Mouse (Mus musculus) cerebellum, adult 18-20 months (tissue): Measurements from ENCODE around the gene B4galt3.

Experiments
- DNase-seq, 2 experiments: peaks; one replicate each; pipeline ENCODE4 v3.0.0; 2021

B4galt3 gene

DNA sequence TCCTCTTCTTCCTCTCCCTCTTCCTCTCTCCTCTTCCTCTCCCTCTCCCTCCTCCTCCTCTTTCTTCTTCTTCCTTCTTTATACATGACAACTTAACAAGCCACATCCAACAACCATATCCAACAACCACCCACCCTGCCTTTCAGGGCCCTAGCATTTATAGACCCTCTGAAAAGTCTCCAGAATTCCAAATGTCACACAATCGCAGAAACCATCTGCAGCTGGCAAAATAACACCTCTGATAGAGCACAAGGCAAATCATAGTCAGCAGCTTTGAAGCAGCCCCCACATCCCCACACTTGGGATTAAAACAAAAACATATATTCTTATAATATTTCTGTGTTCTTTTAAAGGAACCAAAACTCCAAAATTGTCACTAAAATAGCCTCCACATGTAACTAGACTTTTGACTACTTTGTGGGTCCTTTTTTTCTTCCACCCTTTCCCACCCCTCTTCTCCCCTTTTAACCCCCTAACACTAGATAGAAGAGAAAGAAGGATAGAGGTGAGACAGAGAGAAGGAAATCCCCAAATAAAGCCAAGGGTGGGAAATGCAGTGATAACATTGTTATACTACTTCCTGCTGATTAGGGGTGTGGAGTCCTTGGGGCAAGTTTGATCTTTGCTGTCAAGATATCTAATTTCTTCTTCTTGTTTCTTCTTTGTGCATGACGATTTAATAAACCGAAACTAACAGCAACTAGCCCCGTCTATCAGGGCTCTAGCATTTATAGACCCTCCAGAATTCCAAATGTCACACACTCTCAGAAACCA lies 4.0 kb upstream of the B4galt3 start:
- no peak for DNase-seq

DNA sequence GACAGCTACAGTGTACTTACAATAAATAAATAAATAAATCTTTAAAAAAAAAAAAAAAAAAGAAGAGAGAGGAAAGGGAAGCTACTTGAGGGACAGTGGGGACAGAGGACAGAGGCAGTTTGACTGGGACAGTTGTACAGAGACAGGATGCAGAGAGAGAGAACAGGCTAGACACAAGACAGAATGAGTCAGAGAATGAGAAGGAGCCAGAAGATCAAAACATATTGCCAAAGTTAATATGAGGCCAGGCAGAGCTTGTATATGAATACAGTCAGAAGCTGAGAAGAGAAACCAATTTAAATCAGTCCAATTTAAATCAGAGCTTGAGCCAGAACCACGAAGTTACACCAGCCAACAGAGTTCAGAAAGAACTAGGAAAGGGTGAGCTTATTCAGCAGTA lies 1.8 kb upstream of the B4galt3 start:
- no peak for DNase-seq

- peak in 1 of 2 experiments; percentile 59 for DNase-seq
Measured at GRCm38 (mm10) chr1:171270573-171270900, 409 bp downstream of the B4galt3 start.

DNA sequence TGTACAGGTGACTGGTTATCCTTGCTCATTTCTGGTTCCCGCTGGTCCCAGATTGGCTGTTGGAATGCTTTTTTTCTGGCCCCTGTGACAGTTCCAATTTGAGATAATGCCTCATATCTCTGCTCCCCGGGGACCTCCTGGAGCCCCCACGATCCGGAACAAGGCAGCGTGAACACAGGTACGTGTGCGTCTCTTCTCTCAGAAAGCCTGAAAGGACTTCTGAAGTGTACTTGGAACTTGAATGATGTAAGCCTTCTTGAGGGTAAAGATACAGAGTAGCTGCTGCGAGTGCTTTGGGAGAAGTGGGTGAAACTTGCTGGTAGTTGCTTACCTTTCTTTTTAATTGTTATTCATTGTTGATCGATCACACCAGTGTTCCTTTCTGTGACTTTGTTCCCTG lies 1.1 kb downstream of the B4galt3 start:
- DNase-seq: no peak

GRCm38 (mm10) chr1:171271622-171272021 lies 1.5 kb downstream of the B4galt3 start:
- no peak for DNase-seq

GRCm38 (mm10) chr1:171272086-171272485 lies 2.0 kb downstream of the B4galt3 start:
- no peak for DNase-seq

DNA sequence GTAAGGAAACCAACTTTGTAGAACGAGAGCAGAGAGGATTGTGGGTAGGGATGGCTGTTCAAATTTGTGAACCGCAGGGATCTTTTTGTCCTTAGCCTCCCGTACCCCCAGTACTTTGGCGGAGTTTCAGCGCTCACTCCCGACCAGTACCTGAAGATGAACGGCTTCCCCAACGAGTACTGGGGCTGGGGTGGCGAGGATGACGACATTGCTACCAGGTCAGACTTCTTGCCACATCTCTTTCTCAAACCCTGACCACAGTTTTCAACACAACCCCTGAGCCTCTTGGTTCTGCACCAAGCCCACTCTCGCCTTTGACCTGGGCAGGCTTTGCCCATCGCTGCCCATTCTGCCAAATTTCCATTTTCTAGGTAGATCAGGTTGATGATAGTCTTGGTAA lies 4.0 kb downstream of the B4galt3 start:
- no peak for DNase-seq

GRCm38 (mm10) chr1:171275144-171275734 lies 5.1 kb downstream of the B4galt3 start:
- DNase-seq: no peak

DNA sequence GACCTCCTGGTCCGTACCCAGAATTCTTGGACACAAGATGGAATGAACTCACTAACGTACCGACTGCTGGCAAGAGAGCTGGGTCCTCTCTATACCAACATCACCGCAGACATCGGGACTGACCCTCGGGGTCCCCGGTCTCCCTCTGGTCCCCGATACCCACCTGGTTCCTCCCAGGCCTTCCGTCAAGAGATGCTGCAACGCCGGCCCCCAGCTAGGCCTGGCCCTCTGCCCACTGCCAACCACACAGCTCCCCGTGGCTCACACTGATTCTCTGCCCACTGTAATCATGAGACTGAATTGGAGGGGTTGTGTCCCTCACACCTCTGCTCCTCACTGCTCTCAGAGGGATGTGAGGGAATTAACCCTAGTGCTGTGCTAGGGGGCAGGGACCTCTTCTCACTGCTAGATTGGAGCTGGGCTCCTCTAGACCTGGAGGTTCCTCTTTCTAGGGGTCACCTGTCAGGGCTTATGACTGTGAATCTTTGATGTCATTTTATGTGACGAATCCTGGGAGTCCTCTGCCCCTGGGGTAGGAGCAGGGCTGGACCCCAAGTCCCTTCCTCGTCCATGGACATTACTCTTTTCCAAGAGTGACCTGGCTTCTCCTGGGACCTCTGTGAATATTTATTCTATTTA lies 6.1 kb downstream of the B4galt3 start:
- no peak for DNase-seq

DNA sequence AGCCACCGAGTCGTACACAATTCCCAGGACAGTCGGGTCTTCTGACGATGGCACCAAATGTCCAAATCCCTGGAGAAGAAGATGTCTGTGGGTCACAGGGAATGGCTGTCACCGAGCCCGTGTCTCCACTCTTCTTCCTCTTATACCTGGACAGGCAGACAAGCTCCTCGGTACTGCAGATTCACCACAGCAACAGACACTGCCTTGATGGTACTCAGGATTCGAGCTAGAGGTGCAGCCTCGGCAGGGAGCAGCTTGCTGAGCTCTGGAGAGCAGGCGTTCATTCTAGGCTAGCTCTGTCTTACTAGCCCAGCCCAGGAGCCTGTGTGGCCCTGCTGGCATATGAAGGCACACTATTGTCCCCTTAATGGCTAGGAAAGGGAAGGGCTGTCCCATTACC lies 7.6 kb downstream of the B4galt3 start:
- no peak for DNase-seq

- no peak for DNase-seq
Measured at GRCm38 (mm10) chr1:171278436-171278835, 8.3 kb downstream of the B4galt3 start.

DNA sequence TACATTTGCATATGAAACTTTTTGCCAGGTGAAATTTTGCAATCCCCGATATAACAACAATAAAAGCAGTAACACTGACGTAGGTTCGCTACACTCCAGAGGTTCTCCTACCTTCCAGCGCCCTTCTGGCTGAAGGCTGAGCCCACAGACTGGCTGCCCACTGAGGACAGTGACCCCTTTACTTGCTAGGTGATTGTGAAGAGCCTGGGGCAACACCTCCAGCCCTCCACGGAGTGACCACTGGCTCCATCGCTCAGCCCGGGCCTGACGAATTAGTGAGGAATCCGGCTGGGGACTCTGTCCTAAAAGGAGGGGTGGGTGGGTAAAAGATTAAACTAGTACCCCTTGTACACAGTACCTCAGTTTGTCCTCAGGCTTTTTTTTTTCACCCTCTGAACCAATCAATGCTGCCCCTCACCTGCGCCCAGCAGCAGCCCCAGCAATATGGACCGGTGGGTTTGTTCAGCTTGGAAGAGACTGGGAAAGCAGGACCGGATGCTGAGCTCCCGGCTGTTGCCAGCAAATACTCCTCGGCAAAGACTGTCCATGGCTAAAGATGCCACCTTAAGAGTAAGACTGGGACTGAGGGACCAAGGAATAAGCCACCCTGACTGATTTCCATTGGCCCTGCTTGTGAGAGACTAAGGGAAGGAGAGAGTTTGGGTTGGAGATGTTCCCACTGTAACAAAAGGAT lies 9.0 kb downstream of the B4galt3 start:
- peak in 1 of 2 experiments; percentile 1 for DNase-seq

GRCm38 (mm10) chr1:171279721-171280120 lies 9.6 kb downstream of the B4galt3 start:
- DNase-seq: peak in 1 of 2 experiments; percentile 5

DNA sequence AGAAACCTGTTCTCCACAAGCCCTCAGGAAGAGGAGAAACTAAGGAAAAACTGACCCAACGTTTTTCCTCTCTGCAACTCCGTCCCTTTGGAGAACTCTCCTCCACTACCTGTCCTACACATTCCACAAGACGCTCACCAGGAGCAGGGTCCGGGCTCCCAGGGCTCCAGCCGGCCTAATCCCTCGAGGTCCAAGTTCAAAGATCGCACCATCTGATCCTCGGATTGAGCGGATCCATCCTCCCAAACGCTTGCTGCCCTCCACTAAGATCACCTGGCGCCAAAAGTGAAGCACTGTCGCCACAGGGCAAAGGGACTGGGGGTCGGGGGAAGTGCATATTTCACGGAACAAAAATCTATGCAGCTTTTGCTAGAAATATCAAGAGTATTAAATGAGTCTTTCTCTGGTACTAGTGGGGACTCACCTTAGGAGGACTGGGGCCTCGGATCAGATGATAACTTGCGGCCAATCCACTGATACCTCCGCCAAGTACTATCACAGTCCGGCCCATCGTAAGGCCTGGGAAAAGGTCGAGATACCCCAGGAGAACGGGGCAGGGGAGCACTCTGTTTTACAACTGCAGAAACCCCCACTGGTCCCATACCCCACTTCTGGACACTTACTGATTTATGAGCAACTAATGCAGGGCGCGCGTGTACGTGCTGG lies 10.3 kb downstream of the B4galt3 start:
- no peak for DNase-seq

DNA sequence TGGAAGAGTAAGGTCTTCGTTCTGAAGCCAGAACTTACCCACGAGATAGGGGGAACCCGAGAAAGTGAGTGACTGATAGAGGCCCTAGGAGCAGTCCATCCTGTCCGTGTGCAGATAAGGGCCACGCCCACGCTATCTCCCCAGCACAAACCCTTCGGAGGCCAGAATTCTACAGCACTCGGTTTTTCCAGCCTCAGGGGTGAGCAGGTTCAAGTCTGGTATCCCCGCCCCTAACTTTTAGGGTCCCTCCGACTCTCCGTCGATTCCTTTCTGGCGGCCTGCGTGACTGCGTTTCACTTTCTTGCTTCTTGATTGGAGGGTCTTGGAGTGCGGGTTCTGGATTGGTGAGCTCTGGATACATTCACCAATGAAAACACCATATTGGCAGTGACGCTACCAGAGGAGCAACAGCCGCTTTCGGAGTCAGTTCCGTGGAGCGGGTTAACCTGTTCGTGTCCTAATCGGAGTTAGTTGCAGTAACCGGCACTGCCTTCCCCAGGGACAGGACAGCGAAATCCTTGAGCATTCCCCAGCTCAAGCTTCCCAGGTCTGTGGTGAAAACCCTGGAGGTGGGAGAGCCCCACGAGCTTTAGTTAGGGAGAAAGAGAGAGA lies 10.9 kb downstream of the B4galt3 start, which contains the start of gene Ppox:
Gene Ppox, minus strand, starts transcription at position 271 of the 612 bp plus-strand sequence.
- DNase-seq: peak; percentile 91 to 95

DNA sequence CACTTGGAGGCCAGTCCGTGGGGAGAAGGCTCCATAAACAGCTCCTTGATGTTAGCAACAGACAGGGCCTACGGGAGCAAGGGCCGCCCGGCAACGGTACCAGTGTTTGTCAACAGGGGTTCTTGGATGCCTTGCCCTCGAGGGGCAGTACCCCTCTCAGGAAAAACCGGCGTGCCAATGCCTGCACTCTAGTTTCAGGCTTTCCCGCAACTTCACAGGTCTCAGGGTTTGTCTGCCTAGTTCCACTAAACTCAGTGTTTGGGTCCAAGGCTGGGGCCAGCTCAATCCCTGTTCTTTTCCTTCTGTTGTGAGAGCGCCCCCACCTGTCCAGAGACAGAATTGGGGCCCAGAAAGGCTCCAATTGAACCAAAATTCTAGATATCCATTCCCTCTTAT lies 11.4 kb downstream of the B4galt3 start:
- DNase-seq: peak; percentile 76 to 82

GRCm38 (mm10) chr1:171282086-171282805 lies 12.1 kb downstream of the B4galt3 start:
- no peak for DNase-seq

GRCm38 (mm10) chr1:171283188-171284160 lies 13.3 kb downstream of the B4galt3 start:
- DNase-seq: no peak

- DNase-seq: no peak
Measured at GRCm38 (mm10) chr1:171284491-171284890, 14.4 kb downstream of the B4galt3 start.

DNA sequence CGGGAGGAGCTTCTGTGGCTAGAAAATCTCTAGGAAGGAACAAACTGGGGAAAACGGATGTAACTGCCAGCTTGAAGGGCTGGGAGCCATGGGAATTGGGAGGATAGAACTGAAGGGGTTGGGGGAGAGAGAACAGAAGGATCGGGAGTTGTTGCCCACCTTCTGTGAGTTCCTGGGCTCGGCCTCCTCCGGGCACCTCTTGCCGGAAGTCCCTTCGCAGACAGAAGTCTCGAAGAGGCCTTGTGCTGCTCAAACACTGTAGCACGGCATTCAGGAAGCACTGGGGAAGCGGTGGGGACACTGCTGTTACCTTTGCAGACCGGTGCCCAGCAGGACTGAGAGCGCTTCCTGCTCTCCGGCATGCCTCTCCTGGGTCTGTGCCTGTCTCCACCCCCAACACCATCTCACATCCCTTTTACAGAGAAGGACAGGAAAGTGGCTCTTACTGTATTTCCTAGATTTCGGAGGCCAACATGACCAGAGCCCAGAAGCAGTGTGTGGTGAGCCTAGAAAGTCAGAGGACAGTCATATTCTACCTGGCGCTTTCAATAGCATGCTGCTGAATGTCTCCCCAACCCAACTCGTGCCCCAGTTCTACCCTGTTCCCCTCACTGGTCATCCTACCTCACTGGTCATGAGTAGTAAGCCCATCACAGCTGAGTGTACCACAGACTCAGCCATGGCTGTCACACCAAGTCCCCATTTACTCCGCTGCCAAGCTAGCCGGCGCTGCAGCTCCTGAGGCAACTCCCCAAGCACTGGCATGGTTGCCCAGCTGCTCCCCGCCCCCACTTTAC lies 15.2 kb downstream of the B4galt3 start:
- DNase-seq: peak in 1 of 2 experiments; percentile 12
